Mouse (Mus musculus) cerebellum, adult 2 months (tissue): ENCODE measurements around the gene Paox.

Experiments
- CTCF ChIP-seq: fragments of 200-500 bp; IDR thresholded peaks from 2 replicates; pipeline ENCODE4 v1.5.1; 2011; ENCODE audit warnings: low read depth, mild to moderate bottlenecking, control low read depth, low read length, moderate library complexity, borderline replicate concordance; ENCODE audit not compliant: insufficient read depth
- POLR2A ChIP-seq: fragments of 200-500 bp; IDR thresholded peaks from 2 replicates; pipeline ENCODE4 v1.6.1; 2011; ENCODE audit warnings: low read length, control low read depth, borderline replicate concordance; ENCODE audit not compliant: insufficient read depth

GRCm38 (mm10) chr7:140098466-140098865, 17.1 kb upstream of the Paox start:
- TF ChIP-seq CTCF, result no peak
- TF ChIP-seq POLR2A, result no peak
